Mouse (Mus musculus) testis, adult 2 months (tissue): ENCODE measurements around the gene Ube2z.

Source experiments
- CTCF ChIP-seq: fragments of 200-500 bp; IDR thresholded peaks from 2 replicates; pipeline ENCODE4 v1.5.1; 2012; ENCODE audit warnings: low read depth, mild to moderate bottlenecking, inconsistent platforms, low read length, moderate library complexity; ENCODE audit not compliant: control insufficient read depth, insufficient read depth, insufficient replicate concordance
- POLR2A ChIP-seq: fragments of 200-500 bp; IDR thresholded peaks from 2 replicates; pipeline ENCODE4 v1.6.1; 2012; ENCODE audit warnings: low read depth, mild to moderate bottlenecking, inconsistent platforms, low read length, moderate library complexity; ENCODE audit not compliant: control insufficient read depth

DNA sequence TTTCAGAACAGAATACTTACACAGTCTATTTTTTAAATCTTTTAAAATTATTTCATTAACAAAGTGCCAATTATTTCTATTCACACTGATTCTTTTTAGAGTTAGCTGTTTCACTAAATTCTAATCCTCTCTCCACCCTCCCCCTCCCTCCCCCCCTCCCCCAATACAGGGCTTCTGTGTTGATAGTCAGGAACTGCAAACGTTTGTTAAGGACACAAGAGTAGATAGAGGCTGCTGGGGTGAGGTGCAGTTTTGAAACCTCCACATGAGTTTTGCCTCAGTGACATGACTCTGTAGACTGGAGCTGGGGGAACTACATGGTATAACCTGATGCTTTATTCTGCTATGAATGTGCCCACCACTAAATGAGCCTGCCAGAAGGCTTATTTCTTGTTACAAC is 56.4 kb downstream of the Ube2z start:
- TF ChIP-seq CTCF (no peak), POLR2A (no peak)
